Mouse (Mus musculus) embryonic facial prominence, embryonic 13.5 days (tissue): ENCODE measurements around the gene Ssh2. TPM values are rescaled to one million over a fixed set of nuclear protein-coding genes. Genes with fewer than 3 reads are reported as not detected.

Experiments used
- ATAC-seq: fragments of 200-750 bp; cut with Nextera tagmentation; 2 replicates; pipeline ENCODE4 v1.8.0; 2017; ENCODE audit warnings: low read depth; ENCODE audit not compliant: insufficient number of reproducible peaks, insufficient read depth, low FRiP score, low TSS enrichment
- H3K27ac ChIP-seq: fragments of 300-500 bp; sonication (generic); 2 replicates; pipeline ENCODE4 v1.5.1; 2015; ENCODE audit warnings: moderate library complexity, mild to moderate bottlenecking, inconsistent platforms
- H3K27me3 ChIP-seq: fragments of 300-500 bp; sonication (generic); 2 replicates; pipeline ENCODE4 v1.6.1; 2015; ENCODE audit warnings: mild to moderate bottlenecking, inconsistent platforms
- H3K36me3 ChIP-seq: fragments of 300-500 bp; sonication (generic); 2 replicates; pipeline ENCODE4 v1.6.1; 2015; ENCODE audit warnings: mild to moderate bottlenecking, inconsistent platforms
- H3K4me1 ChIP-seq: fragments of 300-500 bp; sonication (generic); 2 replicates; pipeline ENCODE4 v1.6.1; 2015; ENCODE audit warnings: inconsistent platforms
- H3K4me2 ChIP-seq: fragments of 300-500 bp; sonication (generic); 2 replicates; pipeline ENCODE4 v1.6.1; 2015; ENCODE audit warnings: moderate library complexity, mild to moderate bottlenecking, inconsistent platforms
- H3K4me3 ChIP-seq: fragments of 300-500 bp; sonication (generic); 2 replicates; pipeline ENCODE4 v1.5.1; 2015; ENCODE audit warnings: mild to moderate bottlenecking, inconsistent platforms
- H3K9ac ChIP-seq: fragments of 300-500 bp; sonication (generic); 2 replicates; pipeline ENCODE4 v1.6.1; 2015; ENCODE audit warnings: mild to moderate bottlenecking, inconsistent platforms
- H3K9me3 ChIP-seq: fragments of 300-500 bp; sonication (generic); 2 replicates; pipeline ENCODE4 v1.6.1; 2016; ENCODE audit warnings: inconsistent platforms
- WGBS: fragments of 180-500 bp; shearing (Covaris S2); methylation state at CpG from one replicate; pipeline ENCODE4 v1.1.7; 2015; ENCODE audit warnings: mixed read lengths; 5-methylcytosine and 5-hydroxymethylcytosine counted together
- polyA plus RNA-seq: library from polyadenylated mRNA; unstranded; fragments of >200 nt; fragmentation: Nextera tagmentation; extraction: Ambion mirVana; gene quantifications from 2 replicates; pipeline ENCODE4 v1.2.1, GENCODE M21; 2015

The Ssh2 gene
- 8.5 and 10.1 TPM in 2 replicates for polyA plus RNA-seq

DNA sequence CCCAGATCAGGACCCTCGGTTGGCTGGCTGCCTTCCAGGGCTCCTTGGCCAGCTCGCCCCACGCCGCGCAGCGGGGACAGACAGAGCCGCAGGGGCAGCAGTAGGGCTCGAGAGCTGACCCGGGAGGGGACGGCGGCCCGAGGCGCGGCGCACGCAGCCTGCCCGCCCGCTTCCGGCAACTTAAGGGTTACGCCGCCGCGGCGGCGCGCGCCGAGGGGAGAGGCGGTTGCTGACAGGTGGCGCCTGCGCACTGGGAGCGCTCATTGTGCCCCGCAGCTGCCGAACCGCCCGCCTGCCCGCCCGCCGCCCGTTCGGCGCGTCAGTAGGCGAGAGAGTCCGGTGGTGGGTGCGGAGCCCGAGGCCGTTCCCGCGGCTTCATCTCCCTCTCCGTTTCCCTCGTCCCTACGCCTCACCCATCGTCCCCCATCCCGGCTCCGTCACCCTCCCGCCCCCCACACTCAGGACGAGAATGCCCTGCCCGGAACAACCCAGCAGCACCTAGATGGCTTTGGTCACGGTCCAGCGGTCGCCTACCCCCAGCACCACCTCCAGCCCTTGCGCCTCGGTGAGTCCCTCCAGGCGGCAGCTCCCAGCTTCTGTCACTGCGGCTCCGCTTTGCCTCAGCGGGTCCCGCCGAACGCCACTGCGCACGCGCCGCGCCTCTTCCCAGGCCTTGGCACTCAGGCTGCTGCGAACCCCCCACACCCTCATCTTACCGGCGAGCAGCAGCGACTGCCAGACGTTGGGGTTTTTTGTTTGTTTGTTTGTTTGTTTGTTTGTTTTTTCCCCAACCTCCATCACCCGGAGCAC lies at the start of gene Ssh2:
Gene Ssh2 (plus strand): TSS at position 337 of the 810 bp plus-strand sequence.
- peak within 1 kb of the TSS; percentile 72 for H3K4me2 ChIP-seq
- H3K4me1 ChIP-seq: peaks cover 14% of the 10 kb centered on the region
- peak within 1 kb of the TSS; percentile 88 for H3K27ac ChIP-seq
- WGBS: under 1% methylated on average over 79 of the region's 82 CpGs
- peak; percentile 76; the same call in 1 of the 2 replicates for ATAC-seq
- peak within 1 kb of the TSS; percentile 84 for H3K9ac ChIP-seq
- no peaks in the 10 kb centered on the region for H3K27me3 ChIP-seq
- H3K4me3 ChIP-seq: peak within 1 kb of the TSS; percentile 84
- no peaks in the 10 kb centered on the region for H3K9me3 ChIP-seq
- H3K36me3 ChIP-seq: no peaks in the 10 kb centered on the region

DNA sequence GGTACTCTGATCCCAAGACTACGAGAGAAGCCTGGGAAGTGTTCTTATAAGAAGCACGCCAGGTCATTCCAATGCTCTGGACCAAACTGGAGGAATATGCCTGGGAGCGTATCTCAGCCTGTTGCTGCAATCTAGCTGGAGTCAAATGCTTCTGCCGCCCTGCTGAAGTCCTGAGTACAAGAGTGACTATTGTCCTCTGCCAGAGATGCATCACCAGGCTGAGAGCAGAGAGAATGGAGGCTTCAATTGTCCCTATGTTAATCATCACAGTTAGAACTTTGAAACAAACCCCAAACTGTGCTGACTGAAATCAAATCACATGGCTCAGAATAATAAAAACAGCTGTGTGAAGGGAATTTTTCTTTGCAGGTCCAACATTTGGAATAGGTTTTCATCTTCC lies 42.4 kb upstream of the Ssh2 start:
- ATAC-seq: no peak
- H3K4me3 ChIP-seq: no peak overlapping the region
- H3K4me1 ChIP-seq: peaks cover 10% of the 10 kb centered on the region
- peak overlapping the region; percentile 46; the same call in 1 of the 2 replicates for H3K9ac ChIP-seq
- no peak overlapping the region for H3K4me2 ChIP-seq
- WGBS: 35% methylated on average over 4 of the region's 4 CpGs
- no peaks in the 10 kb centered on the region for H3K9me3 ChIP-seq
- H3K27me3 ChIP-seq: no peaks in the 10 kb centered on the region
- no peaks in the 10 kb centered on the region for H3K36me3 ChIP-seq
- H3K27ac ChIP-seq: no peak overlapping the region

DNA sequence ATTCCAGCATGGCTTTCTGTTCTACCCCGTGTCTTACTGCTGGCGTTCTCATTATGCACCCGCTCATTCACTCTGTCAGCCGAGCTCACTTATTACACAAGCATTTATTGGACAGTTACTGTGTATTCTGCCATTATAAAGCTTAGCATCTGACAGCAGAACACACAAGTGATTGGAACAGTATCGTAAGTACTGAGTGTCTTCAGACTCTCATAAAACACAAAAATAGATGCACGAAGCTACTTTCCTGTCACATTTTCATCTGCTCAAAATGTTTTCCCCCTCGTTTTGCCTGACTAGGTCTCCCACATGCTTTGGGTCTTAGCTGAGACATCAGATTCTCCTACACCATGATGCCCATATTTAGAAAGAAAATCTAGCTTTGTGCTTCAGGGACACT lies 41.6 kb upstream of the Ssh2 start:
- WGBS: 56% methylated on average over 7 of the region's 7 CpGs
- no peaks in the 10 kb centered on the region for H3K27me3 ChIP-seq
- H3K4me2 ChIP-seq: no peak overlapping the region
- no peak overlapping the region for H3K27ac ChIP-seq
- peaks cover 10% of the 10 kb centered on the region for H3K4me1 ChIP-seq
- H3K9ac ChIP-seq: no peak overlapping the region
- H3K36me3 ChIP-seq: no peaks in the 10 kb centered on the region
- no peaks in the 10 kb centered on the region for H3K9me3 ChIP-seq
- no peak for ATAC-seq
- no peak overlapping the region for H3K4me3 ChIP-seq

DNA sequence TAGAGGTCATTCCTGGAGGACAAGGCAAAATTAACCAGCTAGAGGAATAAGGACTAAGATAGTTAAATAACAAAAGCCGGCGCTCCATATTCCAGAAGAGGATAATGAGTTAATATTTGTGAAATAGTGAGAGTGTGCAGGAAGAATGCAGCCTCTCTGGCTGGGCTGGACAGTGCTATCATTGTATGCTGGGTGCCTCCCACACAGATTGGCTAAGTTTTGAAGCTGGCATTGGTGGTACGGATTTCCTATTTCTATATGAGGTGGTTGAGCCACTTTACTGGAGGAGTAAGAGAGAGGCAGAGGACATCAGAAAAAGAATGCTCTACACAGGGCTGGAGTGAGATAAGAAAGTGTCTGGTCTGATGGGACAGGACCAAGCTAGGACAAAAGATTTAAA lies 36.3 kb upstream of the Ssh2 start:
- Histone ChIP-seq H3K9ac (no peak overlapping the region), H3K4me1 (no peaks in the 10 kb centered on the region), H3K4me3 (no peak overlapping the region), H3K36me3 (no peaks in the 10 kb centered on the region), H3K9me3 (no peaks in the 10 kb centered on the region), H3K27ac (no peak overlapping the region), H3K27me3 (no peaks in the 10 kb centered on the region), H3K4me2 (no peak overlapping the region)
- WGBS: 84% methylated on average over 3 of the region's 3 CpGs
- no peak for ATAC-seq

DNA sequence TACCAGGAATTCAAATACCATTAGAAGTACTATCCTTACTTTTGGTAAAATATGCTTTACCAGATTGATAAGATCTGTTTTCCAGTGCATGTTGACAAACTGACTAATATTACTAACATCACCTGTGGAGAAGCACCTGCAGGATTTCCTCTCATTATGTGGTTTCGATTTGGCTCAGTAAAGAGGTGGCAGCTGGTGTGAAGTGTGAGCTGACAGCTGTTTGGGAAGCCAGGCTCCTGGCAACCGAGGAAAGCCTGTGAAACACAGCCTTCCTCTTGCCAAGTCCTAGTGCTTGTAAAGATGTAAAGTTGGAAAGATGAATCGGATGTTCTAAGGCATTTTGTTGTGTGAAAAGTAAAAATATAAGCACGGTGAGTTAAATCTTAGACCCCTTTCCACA lies 35.2 kb upstream of the Ssh2 start:
- Histone ChIP-seq H3K4me3 (no peak overlapping the region), H3K4me2 (no peak overlapping the region), H3K27me3 (no peaks in the 10 kb centered on the region), H3K9me3 (no peaks in the 10 kb centered on the region), H3K4me1 (no peaks in the 10 kb centered on the region), H3K9ac (no peak overlapping the region), H3K36me3 (no peaks in the 10 kb centered on the region), H3K27ac (no peak overlapping the region)
- WGBS: 66% methylated on average over 4 of the region's 4 CpGs
- ATAC-seq: no peak

DNA sequence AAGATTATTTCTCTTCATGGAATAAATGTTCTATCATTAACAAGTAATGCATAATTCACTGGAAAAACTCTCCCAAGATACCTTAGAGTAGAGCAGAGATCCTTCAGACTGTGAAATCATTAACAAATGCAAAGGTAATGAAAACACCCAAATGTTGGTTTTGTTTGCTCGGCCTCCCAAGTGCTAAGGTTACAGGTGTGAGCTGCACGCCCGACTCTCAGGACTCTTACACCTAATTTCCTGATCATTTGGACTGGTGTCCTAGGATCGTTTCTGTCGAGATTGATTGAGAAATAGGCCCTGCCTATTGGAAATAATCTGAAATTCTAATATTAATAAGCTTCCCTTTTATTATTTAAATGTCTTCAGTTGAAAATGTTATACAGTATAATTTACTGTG lies 34.6 kb upstream of the Ssh2 start:
- no peaks in the 10 kb centered on the region for H3K4me1 ChIP-seq
- WGBS: 71% methylated on average over 5 of the region's 5 CpGs
- no peaks in the 10 kb centered on the region for H3K9me3 ChIP-seq
- H3K4me3 ChIP-seq: no peak overlapping the region
- no peaks in the 10 kb centered on the region for H3K27me3 ChIP-seq
- H3K36me3 ChIP-seq: no peaks in the 10 kb centered on the region
- no peak overlapping the region for H3K4me2 ChIP-seq
- H3K9ac ChIP-seq: no peak overlapping the region
- no peak overlapping the region for H3K27ac ChIP-seq
- no peak for ATAC-seq

DNA sequence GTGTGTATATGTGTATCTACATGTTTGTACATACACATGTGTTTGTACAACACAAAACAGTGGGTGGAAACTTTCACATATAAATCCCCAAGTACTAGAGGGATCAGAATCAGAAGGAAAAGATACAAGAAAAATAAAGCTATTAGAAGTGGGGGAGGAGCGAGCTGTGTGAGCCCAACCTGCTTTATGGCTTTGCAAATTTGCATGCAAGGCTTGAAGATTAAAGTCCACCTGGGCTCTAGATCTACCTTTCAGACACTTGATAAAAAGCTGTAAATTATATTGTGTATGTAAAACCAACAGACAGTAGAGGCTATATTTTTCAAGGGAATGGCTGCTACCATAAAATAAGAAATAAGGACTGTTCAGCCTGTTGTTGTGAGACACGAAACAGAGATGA lies 34.0 kb upstream of the Ssh2 start:
- ATAC-seq: no peak
- no peak overlapping the region for H3K27ac ChIP-seq
- WGBS: 74% methylated on average over 2 of the region's 2 CpGs
- H3K9me3 ChIP-seq: no peaks in the 10 kb centered on the region
- no peaks in the 10 kb centered on the region for H3K4me1 ChIP-seq
- H3K9ac ChIP-seq: no peak overlapping the region
- H3K4me2 ChIP-seq: no peak overlapping the region
- H3K36me3 ChIP-seq: no peaks in the 10 kb centered on the region
- no peak overlapping the region for H3K4me3 ChIP-seq
- H3K27me3 ChIP-seq: no peaks in the 10 kb centered on the region

DNA sequence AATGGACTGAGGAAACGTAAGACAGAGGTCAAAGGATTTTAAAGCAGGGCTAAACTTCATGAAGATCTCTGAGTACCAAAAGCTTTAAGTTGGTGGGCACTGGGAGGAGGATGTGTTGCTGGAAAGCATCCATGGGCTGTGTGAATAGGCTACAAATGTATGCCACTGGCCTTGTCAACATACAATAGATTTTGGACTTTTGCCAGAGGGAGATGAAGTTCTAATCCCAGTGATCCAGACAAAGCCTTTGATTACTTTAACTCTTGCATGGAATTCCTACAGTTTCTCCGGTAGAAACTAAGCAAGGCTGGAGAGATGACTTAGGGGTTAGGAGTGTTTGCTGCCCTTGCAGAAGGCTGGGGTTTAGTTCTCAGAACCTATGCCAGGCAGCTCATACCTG lies 33.5 kb upstream of the Ssh2 start:
- H3K4me3 ChIP-seq: no peak overlapping the region
- WGBS: 44% methylated on average over 2 of the region's 2 CpGs
- no peak overlapping the region for H3K27ac ChIP-seq

DNA sequence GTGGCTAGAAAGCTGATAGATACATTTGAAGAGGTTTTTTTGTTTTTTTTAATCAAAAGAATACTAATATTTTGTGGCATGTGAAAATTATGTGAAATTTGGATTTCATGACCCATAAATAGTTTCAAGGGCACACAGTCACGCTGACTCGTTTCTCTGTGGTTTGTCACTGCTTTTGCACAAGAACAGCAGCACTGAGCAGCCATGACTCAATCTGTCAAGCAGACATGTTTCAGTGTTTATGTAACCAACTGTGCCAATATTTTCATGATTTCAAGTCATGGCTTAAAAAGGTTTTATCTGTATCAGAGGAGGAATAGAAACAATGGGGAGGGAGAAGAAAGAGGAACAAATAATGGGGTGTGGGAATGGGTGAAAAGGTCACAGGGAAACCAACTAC lies 31.2 kb upstream of the Ssh2 start:
- Histone ChIP-seq H3K27ac (no peak overlapping the region), H3K4me3 (no peak overlapping the region), H3K4me2 (no peak overlapping the region), H3K27me3 (no peaks in the 10 kb centered on the region), H3K9me3 (no peaks in the 10 kb centered on the region), H3K4me1 (no peaks in the 10 kb centered on the region), H3K36me3 (no peaks in the 10 kb centered on the region), H3K9ac (no peak overlapping the region)
- 67% methylated on average over 2 of the region's 2 CpGs for WGBS
- ATAC-seq: no peak

More for the DNA sequence above, 33.5 kb upstream of the Ssh2 start:
- no peak overlapping the region for H3K4me2 ChIP-seq
- no peaks in the 10 kb centered on the region for H3K27me3 ChIP-seq
- no peaks in the 10 kb centered on the region for H3K4me1 ChIP-seq
- no peak for ATAC-seq
- no peak overlapping the region for H3K9ac ChIP-seq
- H3K9me3 ChIP-seq: no peaks in the 10 kb centered on the region
- H3K36me3 ChIP-seq: no peaks in the 10 kb centered on the region

DNA sequence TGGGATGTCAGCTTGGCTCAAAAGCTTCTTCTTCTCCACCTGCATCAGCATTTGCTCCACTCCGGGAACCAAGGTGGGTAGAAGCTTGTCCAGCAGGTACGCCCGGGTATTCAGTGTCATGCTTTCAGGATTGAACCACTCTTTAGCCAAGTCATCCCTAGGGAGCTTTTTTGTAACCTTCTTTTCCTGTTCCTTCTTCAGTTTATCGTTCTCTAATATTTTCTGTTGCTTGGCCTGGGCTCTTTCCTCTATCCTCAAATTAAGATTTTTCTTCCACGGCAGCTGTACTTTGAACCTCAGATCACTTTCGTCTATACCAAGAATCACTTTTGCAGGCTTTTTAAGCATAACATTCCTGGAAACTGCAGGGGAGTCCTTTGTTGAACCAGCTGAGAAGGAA lies 27.2 kb upstream of the Ssh2 start, which contains the start of gene Efcab5:
Gene Efcab5 (minus strand): TSS at position 101 of the 400 bp plus-strand sequence.
- WGBS: 69% methylated on average over 6 of the region's 6 CpGs
- Histone ChIP-seq H3K9ac (no peak within 1 kb of the TSS), H3K27me3 (no peaks in the 10 kb centered on the region), H3K4me2 (no peak within 1 kb of the TSS), H3K4me1 (no peaks in the 10 kb centered on the region), H3K9me3 (no peaks in the 10 kb centered on the region), H3K27ac (no peak within 1 kb of the TSS), H3K36me3 (no peaks in the 10 kb centered on the region), H3K4me3 (no peak within 1 kb of the TSS)
- ATAC-seq: no peak

DNA sequence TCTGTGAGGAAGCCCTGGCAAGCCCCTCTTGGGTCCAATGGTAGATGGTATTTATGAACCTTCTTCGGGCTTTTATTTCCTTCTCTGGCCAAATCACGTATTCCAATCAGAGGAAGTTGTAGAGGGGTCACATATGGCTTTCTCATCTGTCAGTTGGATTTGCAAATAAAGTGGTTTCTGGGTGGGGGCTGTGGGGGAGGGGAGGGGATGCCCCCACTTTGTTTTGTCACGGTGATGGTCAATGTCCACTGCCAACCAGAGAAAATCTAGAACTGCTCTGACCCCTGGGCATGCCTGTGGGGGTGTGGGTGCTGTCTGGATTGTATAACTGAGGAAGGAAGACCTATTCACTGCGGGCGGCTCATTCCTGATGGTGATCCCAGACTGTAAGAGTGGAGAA lies 22.7 kb upstream of the Ssh2 start:
- no peak overlapping the region for H3K9ac ChIP-seq
- no peak for ATAC-seq

DNA sequence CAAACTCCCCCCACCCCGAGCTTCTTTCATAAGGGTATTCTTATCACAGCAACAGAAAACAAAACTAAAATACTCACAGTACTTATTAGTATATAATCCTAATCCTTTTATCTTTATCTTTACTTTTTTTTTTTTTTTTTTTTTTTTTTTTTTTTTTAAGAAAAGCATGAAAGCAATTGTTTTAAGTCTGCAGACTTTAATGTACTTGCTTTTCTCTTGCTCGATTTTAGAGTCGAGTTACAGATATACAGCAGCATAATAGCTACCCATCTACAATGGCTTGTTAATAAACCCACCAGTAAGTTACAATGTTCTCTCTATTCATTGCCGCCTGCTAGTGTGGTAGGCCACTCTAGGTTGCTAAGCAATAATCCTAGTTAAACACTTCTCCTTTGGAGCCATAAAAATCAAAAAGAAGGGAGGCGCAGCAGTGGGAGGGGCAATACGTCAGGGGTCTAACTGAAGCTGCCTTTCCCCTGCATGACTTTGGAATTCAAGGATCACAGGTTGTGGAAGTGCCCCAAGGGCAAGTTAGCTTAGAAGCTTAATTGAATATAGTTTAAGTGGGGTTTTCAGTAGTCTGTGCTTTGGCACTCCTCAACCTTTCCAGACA lies 22.0 kb upstream of the Ssh2 start:
- no peak for ATAC-seq

More for the DNA sequence above, 22.7 kb upstream of the Ssh2 start:
- H3K9me3 ChIP-seq: no peaks in the 10 kb centered on the region
- H3K4me1 ChIP-seq: peaks cover 5% of the 10 kb centered on the region; the same call in 1 of the 2 replicates
- H3K4me3 ChIP-seq: no peak overlapping the region
- no peaks in the 10 kb centered on the region for H3K36me3 ChIP-seq
- no peak overlapping the region for H3K27ac ChIP-seq
- H3K4me2 ChIP-seq: no peak overlapping the region
- H3K27me3 ChIP-seq: no peaks in the 10 kb centered on the region
- 57% methylated on average over 5 of the region's 5 CpGs for WGBS

More for the DNA sequence above, 22.0 kb upstream of the Ssh2 start:
- 39% methylated on average over 6 of the region's 6 CpGs for WGBS
- no peak overlapping the region for H3K4me2 ChIP-seq
- peaks cover 5% of the 10 kb centered on the region; the same call in 1 of the 2 replicates for H3K4me1 ChIP-seq
- H3K27me3 ChIP-seq: no peaks in the 10 kb centered on the region
- no peaks in the 10 kb centered on the region for H3K36me3 ChIP-seq
- no peak overlapping the region for H3K4me3 ChIP-seq
- H3K9ac ChIP-seq: no peak overlapping the region
- no peaks in the 10 kb centered on the region for H3K9me3 ChIP-seq
- no peak overlapping the region for H3K27ac ChIP-seq
